Mouse (Mus musculus): ENCODE data around the gene Stat2. TPM values are rescaled to one million over a fixed set of nuclear protein-coding genes. Genes with fewer than 3 reads are reported as not detected.

The Stat2 gene
- polyA plus RNA-seq, 2 experiments, result 13.2 to 20.5 TPM

DNA sequence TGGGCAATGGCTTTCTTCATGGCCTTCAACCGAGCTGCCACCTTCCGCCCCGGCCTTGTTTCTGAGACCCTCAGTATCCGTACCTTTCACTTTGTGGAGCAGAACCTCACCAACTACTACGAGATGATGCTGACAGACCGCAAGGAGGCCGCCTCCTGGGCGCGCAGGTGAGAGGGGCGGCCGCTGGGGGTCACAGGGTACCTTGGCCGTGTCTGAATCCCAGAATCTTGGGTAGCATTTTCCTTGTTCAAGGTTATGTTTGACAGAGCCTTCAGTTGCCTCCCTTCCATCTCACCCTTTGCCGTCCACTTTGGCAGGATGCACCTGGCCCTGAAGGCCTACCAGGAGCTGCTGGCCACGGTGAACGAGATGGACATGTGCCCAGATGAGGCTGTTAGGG, 26.2 kb upstream of the Stat2 start:
- H3K4me3 ChIP-seq (replicated peaks; ENCODE audit: low read length), result no peak overlapping the region
- no peak for ATAC-seq (ENCODE audit: low FRiP score, low read depth)
- peaks cover 93% of the 10 kb centered on the region for H3K36me3 ChIP-seq (ENCODE audit: control insufficient read depth, insufficient read depth, low read length)
- no peak overlapping the region for H3K4me2 ChIP-seq (replicated peaks; ENCODE audit: low read depth, low read length, severe bottlenecking)
- no peaks in the 10 kb centered on the region for H3K9me3 ChIP-seq (ENCODE audit: control insufficient read depth, low read length)
- no peak overlapping the region for H3K9ac ChIP-seq (ENCODE audit: low read depth, low read length, severe bottlenecking)
- H3K27ac ChIP-seq (replicated peaks; ENCODE audit: low read depth, low read length), result no peak overlapping the region
- H3K4me1 ChIP-seq (ENCODE audit: control insufficient read depth, insufficient read depth, low read length), result no peaks in the 10 kb centered on the region
- no peak for DNase-seq (ENCODE audit: low spot score)
- no peaks in the 10 kb centered on the region for H3K27me3 ChIP-seq (ENCODE audit: control insufficient read depth, insufficient read depth, low read length)
- TF ChIP-seq POLR2A (IDR thresholded peaks at IDR 0.05; ENCODE audit: borderline replicate concordance, extremely low read depth, insufficient read depth, insufficient read length), result no peak
- WGBS, result 93% methylated on average over 15 of the region's 15 CpGs

DNA sequence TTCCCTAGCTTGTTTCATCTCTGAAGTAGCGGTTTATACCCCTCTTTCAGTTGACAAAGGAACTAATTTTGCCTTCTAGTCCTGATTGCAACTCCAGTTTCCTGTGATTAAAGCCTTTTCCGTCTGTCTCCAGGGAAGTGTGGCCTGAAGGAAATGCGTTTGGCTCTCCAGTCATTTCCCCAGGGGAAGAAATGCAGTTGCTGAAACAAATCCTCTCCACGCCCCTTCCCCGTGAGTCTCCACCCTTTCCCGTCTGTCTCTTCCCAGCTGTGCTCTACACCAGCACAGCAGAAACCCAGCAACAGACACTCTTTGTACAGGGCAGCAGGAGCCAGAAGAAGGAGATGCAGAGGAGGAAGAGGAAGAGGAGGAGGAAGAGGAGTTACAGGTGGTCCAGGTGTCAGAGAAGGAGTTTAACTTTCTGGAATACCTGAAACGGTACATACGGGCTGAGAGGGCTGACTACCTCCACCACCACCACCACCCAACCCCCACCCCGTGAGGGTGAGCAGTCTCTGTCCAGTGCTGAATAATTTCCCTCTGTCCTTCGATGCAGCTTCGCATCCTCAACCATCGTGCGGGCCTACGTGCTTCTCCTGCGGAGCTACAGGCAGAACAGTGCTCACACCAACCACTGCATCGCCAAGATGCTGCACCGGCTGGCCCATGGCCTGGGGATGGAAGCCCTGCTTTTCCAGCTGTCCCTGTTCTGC, 23.2 kb upstream of the Stat2 start:
- DNase-seq (ENCODE audit: low spot score) (peak; percentile 57), ATAC-seq (ENCODE audit: low FRiP score, low read depth) (no peak)
- no peak overlapping the region for H3K4me2 ChIP-seq (replicated peaks; ENCODE audit: low read depth, low read length, severe bottlenecking)
- peaks cover 96% of the 10 kb centered on the region for H3K36me3 ChIP-seq (ENCODE audit: control insufficient read depth, insufficient read depth, low read length)
- no peaks in the 10 kb centered on the region for H3K4me1 ChIP-seq (ENCODE audit: control insufficient read depth, insufficient read depth, low read length)
- no peak overlapping the region for H3K27ac ChIP-seq (replicated peaks; ENCODE audit: low read depth, low read length)
- H3K9ac ChIP-seq (ENCODE audit: low read depth, low read length, severe bottlenecking), result no peak overlapping the region
- WGBS, result 81% methylated on average over 17 of the region's 17 CpGs
- no peak overlapping the region for H3K4me3 ChIP-seq (replicated peaks; ENCODE audit: low read length)
- no peak for TF ChIP-seq POLR2A (IDR thresholded peaks at IDR 0.05; ENCODE audit: borderline replicate concordance, extremely low read depth, insufficient read depth, insufficient read length)
- no peaks in the 10 kb centered on the region for H3K9me3 ChIP-seq (ENCODE audit: control insufficient read depth, low read length)
- H3K27me3 ChIP-seq (ENCODE audit: control insufficient read depth, insufficient read depth, low read length), result no peaks in the 10 kb centered on the region

DNA sequence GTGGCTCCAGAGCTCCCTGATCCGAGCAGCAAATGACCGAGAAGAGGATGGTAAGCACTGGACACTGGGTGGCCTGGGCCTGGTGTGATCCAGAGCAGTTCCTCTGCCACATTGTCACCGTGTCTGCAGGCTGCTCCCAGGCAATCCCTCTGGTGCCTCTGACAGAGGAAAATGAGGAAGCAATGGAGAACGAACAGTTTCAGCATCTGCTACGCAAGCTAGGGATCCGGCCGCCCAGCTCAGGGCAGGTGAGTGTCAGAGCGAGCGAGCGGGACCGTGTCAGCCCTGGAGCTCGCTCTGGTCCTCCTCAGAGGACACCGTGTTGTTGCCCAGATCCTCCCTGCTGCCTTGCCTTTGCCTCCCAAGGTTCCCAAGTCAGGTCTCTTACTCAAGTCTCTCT, 19.8 kb upstream of the Stat2 start:
- 91% methylated on average over 13 of the region's 13 CpGs for WGBS
- peaks cover 72% of the 10 kb centered on the region for H3K36me3 ChIP-seq (ENCODE audit: control insufficient read depth, insufficient read depth, low read length)

DNA sequence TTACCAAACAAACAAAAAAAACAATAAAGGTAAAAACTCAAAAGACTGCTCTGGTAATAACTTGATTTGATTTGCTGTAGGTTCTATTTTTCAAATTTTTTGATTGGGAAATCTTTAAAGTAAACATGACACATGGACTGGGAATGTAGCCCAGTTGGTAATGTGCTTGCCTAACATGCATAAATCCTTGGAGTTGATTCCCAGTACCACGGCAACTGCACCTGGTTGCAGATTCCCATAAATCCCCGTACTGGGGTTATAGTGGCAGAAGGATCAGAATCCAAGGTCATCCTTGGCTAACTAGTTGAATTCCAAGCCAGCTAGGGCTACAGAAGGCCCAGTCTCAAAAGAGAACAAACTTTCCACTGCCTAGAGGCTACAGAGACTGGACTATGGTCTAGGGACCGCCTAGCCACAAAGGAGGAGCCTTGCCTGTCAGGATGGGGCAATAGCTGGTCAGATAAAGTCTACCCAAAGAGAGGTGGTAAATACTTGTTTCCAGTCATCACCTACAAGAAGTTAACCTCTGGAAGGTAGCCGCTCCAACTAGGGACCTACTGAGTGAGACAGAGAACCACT, 16.6 kb upstream of the Stat2 start, which contains the start of gene Apon:
Gene Apon (plus strand): TSS at position 420 of the 579 bp plus-strand sequence.
- DNase-seq (ENCODE audit: low spot score) (no peak), ATAC-seq (ENCODE audit: low FRiP score, low read depth) (no peak)
- WGBS, result 80% methylated on average over 4 of the region's 4 CpGs
- H3K27me3 ChIP-seq (ENCODE audit: control insufficient read depth, insufficient read depth, low read length), result no peaks in the 10 kb centered on the region
- no peak within 1 kb of the TSS for H3K9ac ChIP-seq (ENCODE audit: low read depth, low read length, severe bottlenecking)
- no peaks in the 10 kb centered on the region for H3K9me3 ChIP-seq (ENCODE audit: control insufficient read depth, low read length)
- H3K4me2 ChIP-seq (replicated peaks; ENCODE audit: low read depth, low read length, severe bottlenecking), result no peak within 1 kb of the TSS
- peaks cover 40% of the 10 kb centered on the region for H3K36me3 ChIP-seq (ENCODE audit: control insufficient read depth, insufficient read depth, low read length)
- no peak within 1 kb of the TSS for H3K27ac ChIP-seq (replicated peaks; ENCODE audit: low read depth, low read length)
- no peak for TF ChIP-seq POLR2A (IDR thresholded peaks at IDR 0.05; ENCODE audit: borderline replicate concordance, extremely low read depth, insufficient read depth, insufficient read length)
- no peak within 1 kb of the TSS for H3K4me3 ChIP-seq (replicated peaks; ENCODE audit: low read length)
- no peaks in the 10 kb centered on the region for H3K4me1 ChIP-seq (ENCODE audit: control insufficient read depth, insufficient read depth, low read length)

More for the DNA sequence above, 19.8 kb upstream of the Stat2 start:
- Histone ChIP-seq H3K9me3 (ENCODE audit: control insufficient read depth, low read length) (no peaks in the 10 kb centered on the region), H3K9ac (ENCODE audit: low read depth, low read length, severe bottlenecking) (no peak overlapping the region), H3K27ac (replicated peaks; ENCODE audit: low read depth, low read length) (no peak overlapping the region), H3K4me1 (ENCODE audit: control insufficient read depth, insufficient read depth, low read length) (no peaks in the 10 kb centered on the region), H3K27me3 (ENCODE audit: control insufficient read depth, insufficient read depth, low read length) (no peaks in the 10 kb centered on the region), H3K4me3 (replicated peaks; ENCODE audit: low read length) (no peak overlapping the region), H3K4me2 (replicated peaks; ENCODE audit: low read depth, low read length, severe bottlenecking) (no peak overlapping the region)
- TF ChIP-seq POLR2A (IDR thresholded peaks at IDR 0.05; ENCODE audit: borderline replicate concordance, extremely low read depth, insufficient read depth, insufficient read length), result no peak
- no peak for ATAC-seq (ENCODE audit: low FRiP score, low read depth)
- DNase-seq (ENCODE audit: low spot score), result no peak

DNA sequence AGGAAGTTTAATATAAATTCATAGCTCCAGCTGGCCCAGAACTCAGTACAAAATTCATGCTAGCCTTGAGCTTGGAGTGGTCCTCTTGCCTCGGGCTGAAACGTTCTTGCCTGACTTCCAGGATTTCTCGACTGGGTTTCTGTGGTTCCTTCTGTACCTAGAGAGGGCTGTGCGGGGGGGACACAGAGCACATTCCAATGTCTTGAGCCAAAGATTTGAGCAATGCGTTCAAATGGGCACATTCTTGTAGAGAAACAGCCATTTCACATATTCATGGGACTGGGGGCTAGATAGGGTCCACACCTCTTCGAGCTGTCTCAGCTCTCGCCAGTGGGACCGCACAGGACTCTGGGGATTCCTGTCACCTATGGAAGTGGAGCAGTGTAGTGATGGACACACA, 14.4 kb upstream of the Stat2 start:
- no peak for TF ChIP-seq POLR2A (IDR thresholded peaks at IDR 0.05; ENCODE audit: borderline replicate concordance, extremely low read depth, insufficient read depth, insufficient read length)
- Histone ChIP-seq H3K9ac (ENCODE audit: low read depth, low read length, severe bottlenecking) (no peak overlapping the region), H3K27ac (replicated peaks; ENCODE audit: low read depth, low read length) (no peak overlapping the region), H3K36me3 (ENCODE audit: control insufficient read depth, insufficient read depth, low read length) (peaks cover 19% of the 10 kb centered on the region), H3K4me1 (ENCODE audit: control insufficient read depth, insufficient read depth, low read length) (no peaks in the 10 kb centered on the region), H3K4me3 (replicated peaks; ENCODE audit: low read length) (no peak overlapping the region), H3K4me2 (replicated peaks; ENCODE audit: low read depth, low read length, severe bottlenecking) (no peak overlapping the region), H3K27me3 (ENCODE audit: control insufficient read depth, insufficient read depth, low read length) (no peaks in the 10 kb centered on the region), H3K9me3 (ENCODE audit: control insufficient read depth, low read length) (no peaks in the 10 kb centered on the region)
- 85% methylated on average over 8 of the region's 8 CpGs for WGBS
- ATAC-seq (ENCODE audit: low FRiP score, low read depth) (no peak), DNase-seq (ENCODE audit: low spot score) (no peak)
